Mouse (Mus musculus) kidney, embryonic 15.5 days (tissue): ENCODE measurements around the gene Cxcr3. TPM values are rescaled to one million over a fixed set of nuclear protein-coding genes. Genes with fewer than 3 reads are reported as not detected.

ENCODE experiments used
- ATAC-seq: fragments of 200-750 bp; cut with Nextera tagmentation; replicated peaks from 2 replicates; pipeline ENCODE4 v1.8.0; 2017; ENCODE audit warnings: moderate TSS enrichment; ENCODE audit not compliant: low FRiP score
- H3K27ac ChIP-seq: fragments of 300-500 bp; sonication (generic); 2 replicates; pipeline ENCODE4 v1.5.1; 2015; ENCODE audit warnings: mild to moderate bottlenecking, inconsistent platforms
- H3K27me3 ChIP-seq: fragments of 300-500 bp; sonication (generic); 2 replicates; pipeline ENCODE4 v1.6.1; 2015; ENCODE audit warnings: inconsistent platforms
- H3K36me3 ChIP-seq: fragments of 300-500 bp; sonication (generic); 2 replicates; pipeline ENCODE4 v1.6.1; 2015; ENCODE audit warnings: inconsistent platforms
- H3K4me1 ChIP-seq: fragments of 300-500 bp; sonication (generic); 2 replicates; pipeline ENCODE4 v1.6.1; 2015; ENCODE audit warnings: inconsistent platforms
- H3K4me2 ChIP-seq: fragments of 300-500 bp; sonication (generic); 2 replicates; pipeline ENCODE4 v1.6.1; 2015; ENCODE audit warnings: moderate library complexity, mild to moderate bottlenecking, inconsistent platforms
- H3K4me3 ChIP-seq: fragments of 300-500 bp; sonication (generic); replicated peaks from 2 replicates; pipeline ENCODE4 v1.5.1; 2015; ENCODE audit warnings: mild to moderate bottlenecking, inconsistent platforms
- H3K9ac ChIP-seq: fragments of 300-500 bp; sonication (generic); 2 replicates; pipeline ENCODE4 v1.6.1; 2015; ENCODE audit warnings: mild to moderate bottlenecking, inconsistent platforms
- H3K9me3 ChIP-seq: fragments of 300-500 bp; sonication (generic); replicated peaks from 2 replicates; pipeline ENCODE4 v1.6.1; 2016; ENCODE audit warnings: inconsistent platforms
- WGBS: fragments of 180-500 bp; shearing (Covaris S2); methylation state at CpG from one replicate; pipeline ENCODE4 v1.1.7; 2015; ENCODE audit warnings: mixed read lengths; 5-methylcytosine and 5-hydroxymethylcytosine counted together
- polyA plus RNA-seq: library from polyadenylated mRNA; unstranded; fragments of >200 nt; fragmentation: Nextera tagmentation; extraction: Ambion mirVana; gene quantifications from 2 replicates; pipeline ENCODE4 v1.2.1, GENCODE M21; 2015

The Cxcr3 gene
- polyA plus RNA-seq, 1 experiment from 2014 or later, result 0.14 TPM

DNA sequence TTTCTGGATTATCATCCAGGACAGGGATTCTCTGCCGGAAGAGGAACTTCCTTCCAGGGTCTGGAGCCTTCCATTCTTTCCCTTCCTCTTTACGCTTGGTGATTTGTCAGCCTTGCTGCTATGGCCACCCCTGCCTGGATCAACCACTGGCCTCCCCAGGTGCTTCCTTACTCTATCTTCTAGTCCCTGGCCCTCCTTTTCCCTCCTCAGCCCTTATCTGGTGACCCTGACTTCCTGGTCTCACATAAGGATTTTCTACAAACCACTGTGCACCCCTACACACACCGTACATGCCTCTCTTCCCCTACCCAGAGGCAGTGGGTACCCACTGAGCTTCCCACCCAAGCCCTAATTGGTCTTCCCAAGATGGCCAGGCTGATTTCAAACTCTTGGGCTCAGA, 781 bp downstream of the Cxcr3 start:
- no peaks in the 10 kb centered on the region for H3K36me3 ChIP-seq
- no peak overlapping the region for H3K4me2 ChIP-seq
- H3K4me3 ChIP-seq, result no peak overlapping the region
- 74% methylated on average over 3 of the region's 3 CpGs for WGBS
- no peak for ATAC-seq
- no peaks in the 10 kb centered on the region for H3K9me3 ChIP-seq
- no peak overlapping the region for H3K9ac ChIP-seq
- peaks cover 41% of the 10 kb centered on the region for H3K27me3 ChIP-seq
- no peaks in the 10 kb centered on the region for H3K4me1 ChIP-seq
- H3K27ac ChIP-seq, result no peak overlapping the region

DNA sequence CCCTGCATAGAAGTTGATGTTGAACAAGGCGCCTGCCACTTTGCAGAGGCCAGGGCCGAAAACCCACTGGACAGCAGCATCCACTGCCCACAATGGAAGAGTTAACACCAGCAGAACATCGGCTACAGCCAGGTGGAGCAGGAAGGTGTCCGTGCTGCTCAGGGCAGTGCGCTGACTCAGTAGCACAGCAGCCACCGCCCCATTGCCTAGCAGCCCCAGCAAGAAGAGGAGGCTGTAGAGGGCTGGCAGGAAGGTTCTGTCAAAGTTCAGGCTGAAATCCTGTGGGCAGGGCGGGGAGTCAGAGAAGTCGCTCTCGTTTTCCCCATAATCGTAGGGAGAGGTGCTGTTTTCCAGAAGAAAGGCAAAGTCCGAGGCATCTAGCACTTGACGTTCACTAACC, 1.4 kb downstream of the Cxcr3 start:
- Histone ChIP-seq H3K4me3 (no peak overlapping the region), H3K9ac (no peak overlapping the region), H3K27ac (no peak overlapping the region), H3K36me3 (no peaks in the 10 kb centered on the region), H3K9me3 (no peaks in the 10 kb centered on the region), H3K27me3 (peaks cover 37% of the 10 kb centered on the region), H3K4me1 (no peaks in the 10 kb centered on the region), H3K4me2 (no peak overlapping the region)
- WGBS, result 77% methylated on average over 12 of the region's 12 CpGs
- ATAC-seq, result no peak

DNA sequence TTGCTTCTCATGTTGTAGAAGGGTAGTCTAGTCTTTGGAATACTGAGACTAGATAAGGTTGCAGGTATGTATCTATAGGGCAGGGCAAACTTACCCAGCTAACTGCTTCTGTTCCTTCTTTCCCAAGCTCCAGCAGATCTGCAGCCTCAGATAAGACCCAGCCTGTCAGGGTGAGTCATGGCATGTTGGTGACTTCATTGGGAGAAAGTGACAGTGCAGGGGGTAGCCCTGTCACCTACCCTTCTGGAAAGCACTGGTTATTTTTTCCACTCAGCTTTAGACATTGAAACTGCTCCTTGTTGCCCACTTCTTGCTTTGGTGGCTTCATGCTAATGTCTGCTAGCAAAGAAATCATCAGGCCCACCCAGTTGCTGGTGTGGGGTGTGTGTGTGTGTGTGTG, 4.1 kb downstream of the Cxcr3 start:
- Histone ChIP-seq H3K4me1 (no peaks in the 10 kb centered on the region), H3K9me3 (no peaks in the 10 kb centered on the region), H3K9ac (no peak overlapping the region), H3K4me2 (no peak overlapping the region), H3K36me3 (no peaks in the 10 kb centered on the region), H3K27ac (no peak overlapping the region), H3K4me3 (no peak overlapping the region), H3K27me3 (peaks cover 19% of the 10 kb centered on the region)
- ATAC-seq, result no peak

DNA sequence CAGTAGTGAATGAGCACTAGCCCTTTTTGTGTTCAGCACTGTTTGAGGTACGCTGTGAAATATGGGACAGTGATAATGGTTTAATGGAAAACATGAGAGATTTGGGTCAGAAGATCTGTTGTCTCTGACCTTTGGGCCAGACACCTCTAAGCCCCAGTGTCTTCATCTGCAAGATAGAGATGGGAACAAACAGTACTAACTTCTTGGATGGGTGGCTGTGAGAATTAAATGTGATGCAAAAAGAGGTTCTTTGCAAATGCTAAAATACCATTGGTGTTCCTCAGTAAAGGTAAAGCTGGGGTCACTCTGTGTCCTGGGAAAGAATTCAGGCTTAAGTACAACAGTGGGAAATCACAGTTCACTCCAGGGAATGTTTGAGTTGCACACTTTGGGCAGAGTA, 13.7 kb downstream of the Cxcr3 start:
- H3K36me3 ChIP-seq, result no peaks in the 10 kb centered on the region
- WGBS, result 60% methylated on average over 1 of the region's 1 CpGs
- no peak for ATAC-seq

DNA sequence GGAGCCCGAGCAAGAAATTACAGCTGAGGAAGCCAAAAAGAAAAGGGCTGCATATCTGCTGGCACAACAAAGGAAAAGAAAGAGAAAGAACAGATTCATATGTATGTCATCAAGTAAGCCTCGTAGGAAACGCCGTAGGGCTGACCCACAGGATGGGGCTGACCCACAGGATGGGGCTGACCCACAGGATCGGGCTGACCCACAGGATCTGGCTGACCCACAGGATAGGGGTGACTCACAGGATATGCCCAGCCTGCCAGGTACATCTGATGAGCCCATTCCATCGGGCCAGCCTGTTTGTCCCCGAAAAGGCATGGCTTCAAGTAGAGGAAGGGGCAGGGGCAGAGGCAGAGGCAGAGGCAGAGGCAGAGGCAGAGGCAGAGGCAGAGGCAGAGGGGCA, 29.0 kb downstream of the Cxcr3 start:
- Histone ChIP-seq H3K4me3 (no peak overlapping the region), H3K27me3 (0 out of 2 replicates have a peak, but pooled peaks cover 4% of the 10 kb centered on the region), H3K4me2 (no peak overlapping the region), H3K27ac (no peak overlapping the region), H3K36me3 (no peaks in the 10 kb centered on the region), H3K4me1 (no peaks in the 10 kb centered on the region), H3K9me3 (no peaks in the 10 kb centered on the region), H3K9ac (no peak overlapping the region)
- no peak for ATAC-seq
- WGBS, result 81% methylated on average over 7 of the region's 7 CpGs

More for the DNA sequence above, 13.7 kb downstream of the Cxcr3 start:
- Histone ChIP-seq H3K27ac (no peak overlapping the region), H3K4me3 (no peak overlapping the region), H3K9ac (no peak overlapping the region), H3K27me3 (peaks cover 44% of the 10 kb centered on the region), H3K9me3 (no peaks in the 10 kb centered on the region), H3K4me2 (no peak overlapping the region), H3K4me1 (no peaks in the 10 kb centered on the region)

DNA sequence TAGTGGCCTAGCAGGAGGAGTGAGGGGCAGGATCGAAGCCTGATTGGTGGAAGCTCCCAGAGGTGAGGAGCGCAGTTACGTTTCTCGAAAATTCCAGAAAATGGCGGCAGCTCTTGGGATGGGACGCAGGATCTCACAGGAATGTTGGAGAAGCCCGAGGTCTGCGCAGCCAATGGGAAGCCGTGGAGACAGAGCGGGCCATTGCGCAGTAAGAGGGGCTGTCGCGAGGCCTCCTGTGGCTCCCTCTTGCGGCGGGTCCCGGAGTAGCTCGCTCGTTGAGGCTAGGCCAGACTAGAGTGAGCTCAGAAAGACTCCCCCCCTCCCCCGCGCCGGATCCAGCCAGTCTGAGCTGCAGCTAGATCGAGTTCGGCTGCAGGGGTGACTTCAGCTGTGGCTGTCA, 35.8 kb downstream of the Cxcr3 start:
- Histone ChIP-seq H3K9me3 (peaks cover 7% of the 10 kb centered on the region), H3K4me3 (no peak overlapping the region), H3K27ac (no peak overlapping the region), H3K36me3 (no peaks in the 10 kb centered on the region), H3K27me3 (no peaks in the 10 kb centered on the region), H3K4me2 (no peak overlapping the region), H3K4me1 (no peaks in the 10 kb centered on the region), H3K9ac (no peak overlapping the region)
- ATAC-seq, result no peak
- WGBS, result 75% methylated on average over 23 of the region's 23 CpGs

DNA sequence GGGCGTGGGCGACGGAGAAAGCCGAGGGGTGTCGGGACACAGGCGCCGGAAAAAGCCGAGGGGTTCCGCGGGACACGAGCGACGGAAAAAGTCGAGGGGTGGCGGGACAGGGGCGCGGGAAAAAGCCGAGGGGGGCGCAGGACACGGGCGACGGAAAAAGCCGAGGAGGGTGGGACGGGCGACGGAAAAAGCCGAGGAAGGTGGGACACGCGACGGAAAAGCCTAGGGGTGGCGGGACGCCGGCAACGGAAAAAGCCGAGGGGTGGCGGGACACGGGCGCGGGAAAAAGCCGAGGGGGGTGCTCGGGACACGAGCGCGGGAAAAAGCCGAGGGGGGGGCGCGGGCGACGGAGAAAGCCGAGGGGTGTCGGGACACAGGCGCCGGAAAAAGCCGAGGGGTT, 36.5 kb downstream of the Cxcr3 start:
- Histone ChIP-seq H3K27ac (no peak overlapping the region), H3K9ac (no peak overlapping the region), H3K4me3 (no peak overlapping the region), H3K36me3 (no peaks in the 10 kb centered on the region), H3K4me2 (no peak overlapping the region), H3K9me3 (peaks cover 7% of the 10 kb centered on the region), H3K27me3 (no peaks in the 10 kb centered on the region), H3K4me1 (no peaks in the 10 kb centered on the region)
- ATAC-seq, result no peak
- 71% methylated on average over 54 of the region's 54 CpGs for WGBS

DNA sequence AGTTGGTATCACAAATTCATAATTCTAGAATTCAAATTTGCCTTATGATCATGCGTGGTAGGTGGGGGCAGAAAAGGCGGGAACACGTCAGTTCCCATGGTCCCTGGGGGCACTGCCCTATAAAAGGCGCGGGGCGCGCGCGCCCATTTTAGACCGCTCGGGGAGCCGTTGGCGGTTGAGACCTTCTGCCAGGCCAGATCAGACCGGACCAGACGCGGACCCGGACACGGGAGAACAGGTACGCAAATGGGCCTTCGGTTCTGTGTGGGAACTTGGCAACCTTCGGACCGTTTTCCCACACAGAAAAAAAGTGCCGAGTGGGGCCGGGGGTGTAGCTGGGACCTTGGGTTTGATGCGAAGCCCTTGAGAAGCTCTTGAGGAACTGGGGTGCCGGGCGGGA, 38.4 kb downstream of the Cxcr3 start:
- Histone ChIP-seq H3K27me3 (0 out of 2 replicates have a peak, but pooled peaks cover 4% of the 10 kb centered on the region), H3K27ac (no peak overlapping the region), H3K9me3 (peaks cover 7% of the 10 kb centered on the region), H3K36me3 (no peaks in the 10 kb centered on the region), H3K4me2 (no peak overlapping the region), H3K4me1 (no peaks in the 10 kb centered on the region), H3K9ac (no peak overlapping the region), H3K4me3 (no peak overlapping the region)
- 93% methylated on average over 27 of the region's 27 CpGs for WGBS
- no peak for ATAC-seq

Other genes starting within 250 kb of the Cxcr3 start
- 13.9 and 14.9 TPM in 2 replicates for gene Taf1, start 201.5 kb downstream of the Cxcr3 start, polyA plus RNA-seq
- gene Ogt, start 94.2 kb downstream of the Cxcr3 start, polyA plus RNA-seq, result 155 and 157 TPM in 2 replicates
- 0.18 and 0.26 TPM in 2 replicates for gene Gm4779, start 60.2 kb upstream of the Cxcr3 start, polyA plus RNA-seq
- 0.36 TPM in 2 replicates for gene 8030474K03Rik, start 60.4 kb upstream of the Cxcr3 start, polyA plus RNA-seq
- 12.2 and 12.9 TPM in 2 replicates for gene Nhsl2, start 115.1 kb upstream of the Cxcr3 start, polyA plus RNA-seq